Mouse (Mus musculus): Measurements from ENCODE around the gene 4930579F01Rik. TPM values are rescaled to one million over a fixed set of nuclear protein-coding genes. Genes with fewer than 3 reads are reported as not detected.

4930579F01Rik gene
- polyA plus RNA-seq, 1 experiment: not detected

- H3K4me3 ChIP-seq (ENCODE audit: insufficient read depth, low read length): no peak overlapping the region
These were observed 27.5 kb upstream of the 4930579F01Rik start for GRCm38 (mm10) chr3:138221116-138221515.

GRCm38 (mm10) chr3:138217631-138218264 is 24.1 kb upstream of the 4930579F01Rik start, which contains the start of gene Adh7:
Adh7 (plus strand) TSS chr3:138217760.
- Histone ChIP-seq H3K27ac (ENCODE audit: insufficient read depth, low read length) (no peak within 1 kb of the TSS), H3K4me1 (ENCODE audit: control insufficient read depth, insufficient read depth, low read length) (no peaks in the 10 kb centered on the region), H3K4me3 (ENCODE audit: insufficient read depth, low read length) (no peak within 1 kb of the TSS)
- no peak for TF ChIP-seq CTCF (IDR thresholded peaks at IDR 0.05; ENCODE audit: extremely low read depth, insufficient read depth, low read length)
- TF ChIP-seq POLR2A (IDR thresholded peaks at IDR 0.05; ENCODE audit: extremely low read depth, insufficient read depth, low read length): no peak

More at GRCm38 (mm10) chr3:138221116-138221515, 27.5 kb upstream of the 4930579F01Rik start:
- H3K4me1 ChIP-seq (ENCODE audit: control insufficient read depth, insufficient read depth, low read length): no peaks in the 10 kb centered on the region
- no peak for TF ChIP-seq POLR2A (IDR thresholded peaks at IDR 0.05; ENCODE audit: extremely low read depth, insufficient read depth, low read length)
- TF ChIP-seq CTCF (IDR thresholded peaks at IDR 0.05; ENCODE audit: extremely low read depth, insufficient read depth, low read length): no peak
- H3K27ac ChIP-seq (ENCODE audit: insufficient read depth, low read length): no peak overlapping the region

GRCm38 (mm10) chr3:138216091-138216490 is 22.5 kb upstream of the 4930579F01Rik start:
- Histone ChIP-seq H3K4me1 (ENCODE audit: control insufficient read depth, insufficient read depth, low read length) (no peaks in the 10 kb centered on the region), H3K4me3 (ENCODE audit: insufficient read depth, low read length) (no peak overlapping the region), H3K27ac (ENCODE audit: insufficient read depth, low read length) (no peak overlapping the region)
- TF ChIP-seq CTCF (IDR thresholded peaks at IDR 0.05; ENCODE audit: extremely low read depth, insufficient read depth, low read length) (no peak), POLR2A (IDR thresholded peaks at IDR 0.05; ENCODE audit: extremely low read depth, insufficient read depth, low read length) (no peak)

- no peaks in the 10 kb centered on the region for H3K4me1 ChIP-seq (ENCODE audit: control insufficient read depth, insufficient read depth, low read length)
- no peak overlapping the region for H3K27ac ChIP-seq (ENCODE audit: insufficient read depth, low read length)
- H3K4me3 ChIP-seq (ENCODE audit: insufficient read depth, low read length): no peak overlapping the region
- no peak for TF ChIP-seq CTCF (IDR thresholded peaks at IDR 0.05; ENCODE audit: extremely low read depth, insufficient read depth, low read length)
- TF ChIP-seq POLR2A (IDR thresholded peaks at IDR 0.05; ENCODE audit: extremely low read depth, insufficient read depth, low read length): no peak
These were observed 21.9 kb upstream of the 4930579F01Rik start for GRCm38 (mm10) chr3:138215395-138215989.

- Histone ChIP-seq H3K4me1 (ENCODE audit: control insufficient read depth, insufficient read depth, low read length) (no peaks in the 10 kb centered on the region), H3K27ac (ENCODE audit: insufficient read depth, low read length) (no peak overlapping the region), H3K4me3 (ENCODE audit: insufficient read depth, low read length) (no peak overlapping the region)
- TF ChIP-seq POLR2A (IDR thresholded peaks at IDR 0.05; ENCODE audit: extremely low read depth, insufficient read depth, low read length): no peak
- TF ChIP-seq CTCF (IDR thresholded peaks at IDR 0.05; ENCODE audit: extremely low read depth, insufficient read depth, low read length): no peak
These were observed 18.9 kb upstream of the 4930579F01Rik start for GRCm38 (mm10) chr3:138212431-138212951.

- no peak for TF ChIP-seq POLR2A (IDR thresholded peaks at IDR 0.05; ENCODE audit: extremely low read depth, insufficient read depth, low read length)
- TF ChIP-seq CTCF (IDR thresholded peaks at IDR 0.05; ENCODE audit: extremely low read depth, insufficient read depth, low read length): no peak
- Histone ChIP-seq H3K4me3 (ENCODE audit: insufficient read depth, low read length) (no peak overlapping the region), H3K4me1 (ENCODE audit: control insufficient read depth, insufficient read depth, low read length) (no peaks in the 10 kb centered on the region), H3K27ac (ENCODE audit: insufficient read depth, low read length) (no peak overlapping the region)
These were observed 16.9 kb upstream of the 4930579F01Rik start for GRCm38 (mm10) chr3:138210432-138211075.

DNA sequence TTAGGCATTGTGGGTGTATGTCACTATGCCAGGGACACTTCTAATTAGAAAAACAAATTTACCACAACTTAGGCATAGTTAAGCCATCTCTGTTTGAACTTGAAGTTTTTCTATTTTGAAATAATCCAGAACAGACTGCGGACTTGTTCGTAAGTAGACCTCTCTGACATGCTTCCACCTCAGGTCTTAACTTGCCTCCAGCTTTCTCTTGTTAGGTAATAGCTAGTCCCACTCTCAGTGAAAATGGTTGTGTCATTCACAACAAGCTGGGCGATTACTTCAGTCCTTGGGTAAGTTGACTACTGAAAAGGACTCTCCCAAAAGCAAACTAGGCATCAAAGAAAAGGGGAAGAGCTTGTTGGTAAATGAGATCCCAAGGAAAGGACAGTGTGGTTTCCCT is 15.2 kb upstream of the 4930579F01Rik start:
- no peak for TF ChIP-seq POLR2A (IDR thresholded peaks at IDR 0.05; ENCODE audit: extremely low read depth, insufficient read depth, low read length)
- TF ChIP-seq CTCF (IDR thresholded peaks at IDR 0.05; ENCODE audit: extremely low read depth, insufficient read depth, low read length): no peak
- H3K4me3 ChIP-seq (ENCODE audit: insufficient read depth, low read length): no peak overlapping the region
- H3K27ac ChIP-seq (ENCODE audit: insufficient read depth, low read length): no peak overlapping the region
- H3K4me1 ChIP-seq (ENCODE audit: control insufficient read depth, insufficient read depth, low read length): no peaks in the 10 kb centered on the region

DNA sequence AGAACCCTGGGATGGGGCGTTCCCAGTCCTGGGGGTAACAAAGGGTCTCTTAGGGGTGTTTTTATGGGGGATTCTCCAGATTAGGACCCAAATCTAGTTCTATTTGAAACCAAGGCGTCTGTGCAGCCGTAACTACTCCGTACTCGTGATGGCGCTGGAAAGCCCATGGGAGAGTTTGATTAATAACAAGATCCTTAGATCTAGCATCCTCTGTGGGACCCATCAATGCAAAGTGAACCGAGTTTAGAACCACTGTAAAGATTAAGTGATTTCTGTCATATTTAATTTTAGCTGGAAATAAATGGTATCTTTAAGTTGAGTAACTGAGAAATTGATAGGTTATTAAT is 5.1 kb upstream of the 4930579F01Rik start:
- TF ChIP-seq POLR2A (IDR thresholded peaks at IDR 0.05; ENCODE audit: extremely low read depth, insufficient read depth, low read length) (no peak), CTCF (IDR thresholded peaks at IDR 0.05; ENCODE audit: extremely low read depth, insufficient read depth, low read length) (no peak)
- Histone ChIP-seq H3K27ac (ENCODE audit: insufficient read depth, low read length) (no peak overlapping the region), H3K4me1 (ENCODE audit: control insufficient read depth, insufficient read depth, low read length) (no peaks in the 10 kb centered on the region), H3K4me3 (ENCODE audit: insufficient read depth, low read length) (no peak overlapping the region)

DNA sequence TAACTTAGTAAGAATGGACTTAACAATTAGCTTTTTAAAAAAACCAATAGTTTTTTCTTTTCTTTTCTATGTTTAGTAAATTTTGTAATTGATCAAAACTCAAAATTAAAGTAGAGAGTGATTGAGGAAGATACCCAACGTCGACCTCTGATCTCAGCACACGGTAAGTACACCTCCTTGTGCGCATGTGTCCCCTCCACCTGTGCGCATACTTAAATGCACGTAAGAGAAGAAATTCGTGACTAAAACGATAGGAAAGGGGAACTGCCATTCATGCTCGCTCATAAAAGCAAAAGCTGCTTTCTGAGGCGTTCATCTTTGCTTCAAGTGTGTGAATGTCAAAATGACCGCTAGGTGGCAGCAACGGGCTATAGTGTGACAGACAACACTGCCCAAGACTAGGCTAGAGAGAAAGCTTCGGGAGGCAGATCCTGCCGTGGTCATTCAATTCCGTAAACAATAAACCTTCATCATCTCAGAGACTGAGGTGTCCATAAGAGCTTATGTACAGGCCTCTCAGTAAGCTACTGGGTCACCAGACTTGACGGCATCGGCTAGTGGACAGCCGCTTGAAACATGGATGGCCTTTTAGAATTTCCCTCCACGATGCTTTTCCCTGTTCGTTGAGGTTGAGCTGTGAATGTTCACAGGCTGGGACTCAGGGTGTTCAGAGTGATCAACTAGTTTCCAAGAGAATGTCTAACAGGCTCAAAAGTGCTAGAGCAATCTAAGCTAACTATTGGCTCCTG is 4.5 kb upstream of the 4930579F01Rik start:
- H3K4me3 ChIP-seq (ENCODE audit: insufficient read depth, low read length): peak overlapping the region; percentile 7; the same call in 1 of the 2 replicates
- no peak overlapping the region for H3K27ac ChIP-seq (ENCODE audit: insufficient read depth, low read length)
- no peak for TF ChIP-seq POLR2A (IDR thresholded peaks at IDR 0.05; ENCODE audit: extremely low read depth, insufficient read depth, low read length)
- peak; percentile 93 for TF ChIP-seq CTCF (IDR thresholded peaks at IDR 0.05; ENCODE audit: extremely low read depth, insufficient read depth, low read length)
- H3K4me1 ChIP-seq (ENCODE audit: control insufficient read depth, insufficient read depth, low read length): no peaks in the 10 kb centered on the region

Data from cortical plate, adult 2 months (tissue).